Mouse (Mus musculus) gastrocnemius, adult 8-10 months (tissue): ENCODE data around the gene Sod3. TPM values are rescaled to one million over a fixed set of nuclear protein-coding genes. Genes with fewer than 3 reads are reported as not detected.

ENCODE experiments used
- DNase-seq, 2 experiments: peaks; one replicate each; pipeline ENCODE4 v3.0.0; 2022; ENCODE audit warnings: low spot score in 2 of 2
- total RNA-seq, 4 experiments: library from RNA; stranded (reverse); gene quantifications; 2 replicates each; pipeline ENCODE4 v1.2.4; 2022

The Sod3 gene
- 1 to 10 TPM; 2.4 to 7.7 (median 4.5) TPM for total RNA-seq

DNA sequence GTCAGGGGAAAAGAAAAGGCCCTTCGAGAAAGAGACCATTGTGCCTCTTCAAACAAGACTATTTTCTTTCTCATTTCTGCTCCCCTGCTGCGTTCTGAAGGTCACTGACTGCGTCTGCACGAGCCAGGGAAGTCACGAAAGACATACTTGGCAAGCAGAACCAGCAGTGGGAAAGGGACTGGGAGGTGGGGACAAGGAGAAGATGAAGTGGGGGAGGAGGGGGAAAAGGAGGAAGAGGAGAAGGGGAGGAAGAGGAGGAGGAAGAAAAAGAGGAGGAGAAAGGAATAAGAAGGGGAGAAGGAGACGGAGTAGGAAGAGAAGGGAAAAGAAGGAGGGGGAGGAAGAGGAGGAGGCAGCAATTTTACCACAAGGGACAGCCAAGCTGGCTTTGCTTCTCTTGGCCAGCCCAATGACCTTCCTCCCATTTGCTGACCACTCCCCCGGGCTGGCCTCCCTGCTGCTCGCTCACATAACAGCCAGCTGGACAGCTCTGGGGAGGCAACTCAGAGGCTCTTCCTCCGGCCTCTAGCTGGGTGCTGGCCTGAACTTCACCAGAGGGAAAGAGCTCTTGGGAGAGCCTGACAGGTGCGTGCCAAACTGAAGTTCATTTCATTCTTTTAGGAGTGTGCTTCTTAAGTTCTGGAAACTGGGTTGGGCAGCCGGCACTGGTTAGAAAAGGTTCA is at the start of gene Sod3:
Gene Sod3, plus strand, starts transcription at position 324 of the 683 bp plus-strand sequence.
- peak; percentile 61 to 79 for DNase-seq

DNA sequence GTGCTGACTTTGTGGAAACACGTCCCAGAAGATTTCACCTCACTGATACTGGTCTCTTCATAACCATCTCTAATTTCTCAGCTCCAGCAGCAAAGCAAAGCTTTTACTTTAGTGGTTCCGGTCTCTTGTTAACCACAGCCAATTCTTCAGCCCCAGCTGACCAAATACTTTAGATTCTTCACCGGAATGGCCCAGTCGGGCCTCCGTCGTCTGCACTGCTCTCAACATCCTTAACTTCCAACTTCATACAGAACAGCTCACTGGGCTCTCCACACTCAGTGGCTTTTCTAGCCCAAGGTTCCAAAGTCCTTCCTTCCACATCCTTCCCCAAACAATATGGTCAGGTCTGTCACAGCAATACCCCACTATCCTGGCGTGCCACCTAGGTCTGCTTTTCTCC is 46.7 kb upstream of the Sod3 start:
- DNase-seq, result no peak

DNA sequence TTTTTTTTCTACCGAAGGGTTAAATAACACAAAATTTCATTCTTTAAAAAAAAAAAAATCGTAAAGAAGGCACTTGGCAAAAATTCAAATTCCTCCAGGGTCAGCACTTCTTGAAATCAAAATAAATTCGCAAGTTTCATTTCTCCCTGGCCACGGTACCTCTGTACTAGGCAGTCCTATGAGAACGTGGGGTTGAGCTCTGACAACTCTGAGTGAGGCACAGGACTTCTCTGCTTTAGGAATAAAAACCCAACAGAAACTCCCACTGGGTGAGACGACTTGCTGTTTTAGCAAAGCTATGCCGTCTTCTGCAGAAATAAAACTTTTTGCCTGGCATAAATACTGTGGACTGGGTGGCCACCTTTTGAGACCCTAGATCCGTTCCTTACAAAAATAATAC is 44.1 kb upstream of the Sod3 start:
- DNase-seq, result no peak

DNA sequence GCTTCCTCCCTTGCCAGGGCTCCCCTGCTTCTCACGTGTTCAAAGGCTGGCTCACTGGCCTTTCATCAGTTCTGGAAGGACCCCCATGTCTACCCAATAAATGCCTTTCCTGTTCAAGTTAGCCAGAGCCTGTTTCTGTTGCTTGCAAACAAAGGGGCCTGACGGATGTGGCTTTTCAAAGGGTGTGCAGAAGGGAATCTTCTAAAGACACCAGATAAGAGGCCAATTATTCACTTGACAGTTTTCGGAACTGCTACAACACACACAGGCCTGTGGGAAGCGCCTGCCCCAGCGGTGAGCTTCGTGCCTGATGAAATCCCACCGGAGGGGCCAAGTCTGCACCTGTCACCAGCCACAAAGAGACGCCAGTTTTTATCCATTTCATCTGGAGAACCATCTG is 31.5 kb upstream of the Sod3 start:
- DNase-seq, result no peak

DNA sequence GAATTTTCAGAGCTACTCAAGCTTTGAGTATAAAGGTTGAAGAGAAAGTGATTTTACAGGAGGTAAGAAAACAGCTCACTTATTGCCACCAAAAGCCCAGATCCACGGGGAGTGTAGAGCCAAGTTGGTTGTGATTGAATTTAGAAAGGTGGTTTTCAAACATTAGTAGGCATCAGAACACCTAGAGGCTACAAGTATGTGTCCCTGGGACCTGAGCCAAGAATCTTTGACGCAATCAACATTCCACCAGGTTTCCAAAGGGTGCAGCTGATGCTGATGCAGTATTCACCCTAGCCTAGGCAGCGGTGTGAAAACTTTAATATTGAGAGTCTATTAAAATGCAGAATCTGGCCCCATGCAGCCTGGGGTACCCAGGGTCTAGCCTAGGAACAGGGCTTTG is 28.0 kb upstream of the Sod3 start:
- no peak for DNase-seq

DNA sequence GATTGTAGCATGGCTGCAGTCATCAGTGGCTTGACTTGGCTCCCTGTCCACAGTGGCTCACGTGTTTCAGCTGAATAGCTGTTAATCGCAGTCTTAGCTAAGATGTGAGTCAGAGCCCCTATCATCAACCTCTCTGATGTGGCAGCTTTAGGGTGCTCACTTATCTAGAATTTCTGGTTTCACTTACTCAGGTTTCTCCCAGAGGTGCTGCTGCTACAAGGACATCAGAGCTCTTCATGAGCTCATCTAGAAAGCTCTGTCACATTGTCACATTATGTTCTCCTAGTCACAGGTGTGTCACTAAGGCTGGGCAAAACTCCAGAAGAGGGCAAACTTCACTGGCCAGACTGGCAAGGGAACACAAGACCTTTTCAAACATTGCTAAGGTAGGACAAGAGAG is 24.5 kb upstream of the Sod3 start:
- DNase-seq, result no peak

DNA sequence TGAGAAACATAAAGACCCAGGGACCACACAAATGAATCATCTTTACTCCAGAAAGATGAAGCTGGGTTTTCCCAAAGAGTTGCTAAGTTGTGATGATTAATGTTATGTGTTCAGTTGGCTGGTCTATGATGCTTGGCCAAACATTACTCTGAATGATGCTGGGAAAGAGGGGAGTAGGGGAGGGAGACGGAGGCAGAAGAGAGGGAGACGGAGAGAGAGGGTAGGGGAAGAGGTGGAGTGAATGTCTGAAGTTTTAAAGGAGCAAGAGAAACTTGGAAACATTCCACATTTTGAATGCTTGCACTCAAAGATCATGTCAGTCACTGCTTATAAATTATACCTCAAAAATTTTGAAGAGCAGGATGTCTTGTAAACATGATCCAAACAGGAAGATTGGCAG is 16.7 kb upstream of the Sod3 start:
- no peak for DNase-seq

DNA sequence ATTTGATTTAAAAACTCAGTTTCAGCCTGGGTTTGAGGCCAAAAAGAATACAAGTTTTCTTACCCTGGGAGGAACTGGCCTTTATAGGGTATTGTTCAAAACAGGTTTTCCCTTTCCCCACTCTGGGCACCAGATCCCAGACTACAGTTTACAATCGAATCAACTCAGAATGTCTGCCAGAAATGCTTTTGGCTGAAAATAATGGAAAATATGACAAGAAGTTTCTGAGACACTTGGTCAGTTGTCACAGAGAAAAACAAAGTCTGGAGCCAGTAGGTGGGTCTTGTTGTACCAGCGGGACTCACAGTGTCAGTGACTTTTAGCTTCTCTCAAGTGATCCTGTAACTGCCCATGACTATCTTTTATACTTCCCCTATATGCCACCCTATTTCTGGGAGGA is 13.1 kb upstream of the Sod3 start:
- no peak for DNase-seq

DNA sequence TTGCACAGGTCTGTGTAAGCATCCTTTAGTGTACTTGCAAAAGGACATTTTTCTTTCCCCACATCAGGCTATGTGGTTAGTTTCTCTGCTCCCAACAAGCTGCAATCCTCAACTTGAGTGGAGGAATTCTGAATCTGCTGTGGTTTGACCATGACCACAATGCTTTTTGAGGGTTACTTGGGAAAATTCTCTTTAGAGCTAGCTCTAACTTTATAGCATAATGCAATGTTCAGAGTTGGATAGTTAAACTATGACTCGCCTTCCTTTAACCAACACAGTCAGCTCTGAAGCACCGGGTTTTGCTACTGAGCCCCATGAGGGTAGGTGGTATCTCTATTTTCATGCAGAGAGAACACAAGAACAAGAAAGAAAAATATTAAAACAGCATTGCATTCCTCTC is 12.0 kb upstream of the Sod3 start:
- no peak for DNase-seq

DNA sequence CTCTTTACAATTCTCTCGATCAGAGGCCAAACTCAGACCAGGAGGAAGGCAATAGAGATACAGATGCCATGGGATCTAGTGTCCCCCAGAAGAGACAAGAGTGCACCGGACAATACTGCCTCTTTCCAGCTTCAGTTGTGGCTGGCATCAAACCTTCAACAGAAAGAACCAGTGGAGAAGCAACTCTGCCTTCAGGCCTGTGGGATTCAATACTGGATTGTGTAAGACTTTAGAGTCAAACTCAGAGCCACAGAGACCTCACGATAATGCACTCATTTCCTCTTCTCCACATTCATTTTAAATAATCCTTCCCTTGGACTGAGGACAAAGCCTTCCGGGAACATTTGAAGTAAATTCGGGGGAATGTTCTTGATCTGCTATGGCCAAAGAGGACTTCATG is 10.9 kb upstream of the Sod3 start:
- no peak for DNase-seq

DNA sequence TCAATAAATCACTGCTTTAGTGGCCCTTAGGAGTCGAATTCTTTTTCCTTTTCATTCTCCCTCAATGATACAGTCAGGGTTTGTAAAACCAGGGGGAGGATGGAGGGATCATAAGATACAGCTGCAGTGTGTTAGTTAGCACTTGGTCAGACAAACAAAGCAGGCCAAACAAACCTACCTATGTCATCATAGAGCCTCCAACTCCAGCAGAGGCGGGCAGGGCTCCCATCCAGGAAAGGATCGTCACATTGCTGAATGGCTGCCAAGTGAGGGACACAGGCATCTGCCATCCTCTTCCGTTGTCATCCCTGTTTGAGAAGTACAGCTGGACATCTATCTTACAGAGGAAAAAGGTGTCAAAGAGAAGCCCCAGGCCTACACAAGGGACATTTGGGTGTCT is 9.2 kb upstream of the Sod3 start:
- DNase-seq, result no peak

DNA sequence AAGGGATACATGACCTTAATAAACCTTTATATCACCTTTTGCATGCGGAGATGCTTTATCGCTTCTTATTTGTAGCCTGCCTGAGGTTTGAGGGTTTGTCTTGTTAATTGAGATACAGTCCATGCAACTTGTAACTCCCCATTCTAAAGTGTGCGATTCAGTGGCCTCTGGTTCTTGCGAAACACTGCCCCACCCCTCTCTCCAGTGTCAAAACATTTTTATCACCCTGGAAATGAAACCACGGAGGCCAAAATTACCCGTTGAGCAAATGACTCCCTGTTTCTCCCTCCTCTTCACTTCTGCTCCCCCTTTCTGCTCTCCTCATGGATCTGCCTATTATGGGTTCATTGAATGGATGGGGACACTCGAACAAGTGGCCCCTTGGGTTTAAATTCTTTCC is 8.0 kb upstream of the Sod3 start:
- no peak for DNase-seq

DNA sequence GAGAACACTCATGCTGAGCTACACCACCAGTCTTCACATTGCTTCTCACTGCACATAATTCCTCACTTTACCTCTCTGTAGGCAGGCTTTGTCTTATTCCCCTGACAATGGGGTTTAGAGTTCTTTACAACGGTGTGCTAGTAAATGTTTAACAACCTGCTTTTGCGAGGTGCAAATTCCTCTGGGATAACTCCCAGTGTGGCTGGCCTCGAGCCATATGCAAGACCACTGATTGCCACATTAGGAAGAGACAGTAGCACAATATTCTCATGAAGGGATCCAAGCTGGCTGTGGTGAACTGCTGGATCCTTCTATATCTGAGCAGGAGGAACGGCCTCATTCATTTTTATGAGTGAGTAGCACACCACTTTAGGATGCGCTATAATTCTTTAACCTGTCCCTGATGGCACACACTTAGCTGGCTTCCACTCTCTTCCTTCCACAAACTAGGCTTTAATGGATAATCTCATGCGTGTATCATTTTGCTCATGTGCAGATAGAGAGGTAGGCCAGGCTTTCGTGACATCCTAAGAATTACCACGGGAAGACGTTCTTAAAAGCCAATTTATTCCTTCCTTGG is 6.3 kb upstream of the Sod3 start:
- no peak for DNase-seq

DNA sequence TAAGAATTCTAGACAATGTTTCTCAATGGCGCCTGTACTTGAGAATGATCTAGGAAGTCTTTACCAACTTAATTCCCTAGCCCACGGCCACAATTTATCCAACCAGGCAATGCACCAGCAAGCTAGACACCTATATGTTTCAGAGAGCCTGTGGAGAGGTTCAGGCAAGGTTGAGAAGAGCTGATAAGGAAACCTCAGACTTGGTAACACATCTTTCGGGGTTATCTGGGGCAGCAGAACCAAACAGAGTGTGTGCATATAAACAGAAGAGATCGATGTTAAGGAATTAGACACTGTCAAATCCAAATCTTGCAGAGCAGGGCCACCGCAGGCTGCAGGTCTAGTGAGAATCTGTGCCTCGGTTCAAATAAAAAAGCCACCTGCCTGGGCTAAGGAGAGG is 5.5 kb upstream of the Sod3 start:
- DNase-seq, result no peak

DNA sequence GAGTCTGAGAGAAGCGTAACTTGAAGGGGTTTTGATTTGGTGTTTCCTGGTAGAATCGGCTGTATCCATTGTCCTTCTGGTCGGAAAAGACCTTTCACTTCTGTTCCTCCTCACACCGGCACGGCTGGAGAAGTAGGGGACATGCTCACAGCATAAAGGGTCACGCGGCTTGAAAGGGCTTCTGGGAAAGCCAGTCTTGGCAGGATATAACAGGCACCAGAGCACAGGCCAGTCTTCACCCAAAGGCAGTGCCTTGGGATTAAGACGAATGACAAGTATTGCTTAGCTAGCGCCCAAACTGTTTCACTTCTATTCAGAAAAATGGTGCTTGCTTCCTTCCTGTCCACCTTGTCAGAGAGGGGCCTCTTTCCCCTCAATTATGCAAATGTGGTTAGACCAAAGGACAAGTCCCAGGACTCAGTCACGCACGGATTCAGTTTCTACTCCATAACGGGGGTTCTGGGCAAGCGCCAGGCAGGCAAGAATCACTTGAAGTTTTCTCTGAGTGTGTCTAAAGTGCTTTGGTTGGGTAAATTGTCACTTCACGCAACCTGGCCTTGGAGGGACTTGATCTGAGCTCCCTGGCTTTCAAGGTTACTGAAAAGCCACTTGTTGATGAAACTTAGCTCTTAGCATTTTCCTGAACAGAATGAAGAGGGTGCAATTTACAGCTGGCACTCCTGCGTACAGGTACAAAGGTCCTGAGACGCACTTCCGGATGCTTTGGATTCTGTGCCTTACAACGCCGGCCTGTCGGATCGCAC is 3.1 kb upstream of the Sod3 start:
- no peak for DNase-seq

DNA sequence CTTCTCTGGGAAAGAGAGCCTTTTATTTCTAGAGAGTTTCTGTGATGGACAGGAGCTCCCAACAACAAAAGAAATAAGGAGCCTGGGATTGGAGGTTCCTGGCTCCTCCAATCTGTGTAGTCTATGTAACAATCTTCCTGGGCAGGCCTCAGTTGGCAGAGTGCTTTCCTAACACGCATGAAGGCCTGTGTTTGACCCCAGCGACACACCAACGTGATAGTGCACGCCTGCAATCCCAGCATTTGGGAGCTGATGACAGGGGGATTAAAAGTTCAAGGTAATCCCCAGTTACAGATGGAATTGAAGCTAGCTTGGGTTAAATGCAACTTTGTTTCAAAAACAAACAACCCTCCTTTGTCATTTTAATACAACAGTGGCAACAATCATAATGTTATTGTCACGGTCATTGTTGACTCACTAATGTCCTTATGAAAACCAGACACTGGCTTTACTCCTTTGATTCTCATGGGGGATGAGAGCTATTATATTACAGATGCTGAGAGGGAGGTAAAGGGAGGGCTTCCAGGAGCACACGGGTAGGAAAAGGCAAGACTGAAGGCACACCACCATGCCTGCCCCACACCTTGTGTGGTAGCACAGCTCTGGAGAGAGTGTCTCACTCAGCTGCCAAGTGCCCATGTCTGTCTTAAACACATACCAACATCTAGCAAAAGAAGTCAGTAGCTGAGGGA is 669 bp upstream of the Sod3 start:
- DNase-seq, result no peak

DNA sequence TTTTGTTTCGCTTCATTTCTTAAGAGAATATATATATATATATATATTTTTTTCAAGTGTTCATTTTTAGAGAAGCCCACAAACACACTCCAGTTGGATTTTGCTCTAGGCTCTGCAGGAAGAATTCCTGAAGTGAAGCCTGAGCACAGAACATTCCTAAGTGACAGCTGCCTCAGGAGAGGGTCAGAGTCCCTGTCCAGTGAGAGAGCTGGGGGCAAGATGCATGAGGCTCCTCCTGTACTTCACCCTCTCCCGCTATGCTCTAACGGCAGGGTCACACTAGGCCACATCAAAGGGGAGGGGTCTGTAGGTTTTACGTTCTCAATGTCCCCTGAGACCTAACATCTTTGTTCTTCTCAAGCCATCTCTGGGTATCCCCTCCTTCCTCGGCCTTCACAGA is 930 bp downstream of the Sod3 start:
- no peak for DNase-seq

DNA sequence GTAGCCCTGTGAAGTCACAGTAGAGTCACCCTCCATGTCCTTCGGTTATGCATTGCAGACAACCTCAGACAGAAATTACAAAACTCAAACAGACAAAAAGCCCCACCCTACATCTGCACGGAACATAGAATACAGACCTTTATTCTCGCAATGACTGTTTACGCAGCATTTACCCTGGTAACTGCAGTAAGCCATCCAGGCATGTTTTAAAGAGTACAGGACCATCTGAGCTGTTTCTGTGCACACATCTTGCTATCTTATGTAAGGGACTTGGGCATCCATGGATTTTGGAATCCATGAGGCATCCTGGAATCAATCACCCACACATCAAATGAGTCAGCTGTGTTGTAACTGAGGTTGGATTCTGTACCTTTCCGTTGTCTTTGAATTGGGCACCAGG is 2.3 kb downstream of the Sod3 start:
- DNase-seq, result no peak

DNA sequence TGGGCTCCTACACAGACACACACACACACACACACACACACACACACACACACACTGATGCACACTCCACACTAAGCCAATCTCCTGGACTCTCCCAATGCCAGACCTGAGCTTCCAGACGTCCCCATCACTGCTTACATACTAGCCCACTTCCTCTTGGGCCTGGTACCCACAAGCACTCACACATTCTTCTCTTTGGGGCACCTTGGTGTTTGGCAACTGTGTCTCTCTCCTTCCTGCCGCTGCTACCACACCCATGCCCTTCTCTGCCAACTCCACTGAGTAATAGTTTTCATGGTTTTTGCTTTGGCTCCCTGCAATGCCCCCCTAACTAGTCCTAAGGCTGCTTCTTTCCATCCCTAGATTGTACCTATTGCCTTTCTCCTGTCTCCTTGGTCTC is 3.1 kb downstream of the Sod3 start:
- DNase-seq, result no peak

DNA sequence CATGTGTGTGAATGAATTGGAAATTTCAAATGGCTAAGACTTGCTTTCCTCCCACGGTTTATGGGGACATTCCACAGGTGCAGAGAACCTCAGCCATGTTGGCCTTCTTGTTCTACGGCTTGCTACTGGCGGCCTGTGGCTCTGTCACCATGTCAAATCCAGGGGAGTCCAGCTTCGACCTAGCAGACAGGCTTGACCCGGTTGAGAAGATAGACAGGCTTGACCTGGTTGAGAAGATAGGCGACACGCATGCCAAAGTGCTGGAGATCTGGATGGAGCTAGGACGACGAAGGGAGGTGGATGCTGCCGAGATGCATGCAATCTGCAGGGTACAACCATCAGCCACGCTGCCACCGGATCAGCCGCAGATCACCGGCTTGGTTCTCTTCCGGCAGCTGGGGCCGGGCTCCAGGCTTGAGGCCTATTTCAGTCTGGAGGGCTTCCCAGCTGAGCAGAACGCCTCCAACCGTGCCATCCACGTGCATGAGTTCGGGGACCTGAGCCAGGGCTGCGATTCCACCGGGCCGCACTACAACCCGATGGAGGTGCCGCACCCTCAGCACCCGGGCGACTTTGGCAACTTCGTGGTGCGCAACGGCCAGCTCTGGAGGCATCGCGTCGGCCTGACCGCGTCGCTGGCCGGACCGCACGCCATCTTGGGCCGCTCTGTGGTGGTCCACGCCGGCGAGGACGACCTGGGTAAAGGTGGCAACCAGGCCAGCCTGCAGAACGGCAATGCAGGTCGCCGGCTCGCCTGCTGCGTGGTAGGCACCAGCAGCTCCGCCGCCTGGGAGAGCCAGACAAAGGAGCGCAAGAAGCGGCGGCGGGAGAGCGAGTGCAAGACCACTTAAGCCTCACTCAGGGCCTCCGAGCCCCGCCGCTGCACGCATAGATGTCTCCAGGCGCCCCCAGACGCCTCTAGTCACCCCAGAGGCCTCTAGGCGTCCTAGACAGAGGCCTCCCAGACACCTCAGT is 4.6 kb downstream of the Sod3 start:
- no peak for DNase-seq

DNA sequence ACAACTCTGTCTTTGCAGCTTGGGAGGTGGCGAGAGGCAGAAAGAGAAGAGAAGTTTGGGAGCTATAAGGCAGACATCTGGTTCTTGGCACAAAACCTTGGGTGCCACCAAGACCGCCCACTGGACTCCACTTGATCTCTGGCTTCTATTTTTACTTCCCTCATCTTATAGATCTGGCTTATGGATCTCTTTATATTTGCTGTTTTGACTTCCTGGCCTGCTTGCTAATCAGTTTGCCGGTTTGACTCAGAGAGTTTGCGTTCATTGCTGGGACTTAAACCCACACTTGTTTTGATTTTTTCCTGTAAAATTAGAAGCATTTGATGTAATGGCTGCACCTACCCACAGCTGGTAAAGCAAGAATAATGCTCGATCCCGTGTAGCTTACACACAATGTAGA is 7.3 kb downstream of the Sod3 start:
- DNase-seq, result no peak
